Mouse (Mus musculus) urinary bladder, postnatal 25 days (tissue): Measurements from ENCODE around the gene Cntn2.
A peak's percentile ranks its signal among the peaks of the same experiment; 100 is the strongest.

ENCODE experiments used
- DNase-seq: peaks from one replicate; pipeline ENCODE4 v3.0.0; 2022; ENCODE audit warnings: low spot score

Cntn2 gene

GRCm38 (mm10) chr1:132542762-132543306 lies at the start of gene Cntn2:
Cntn2 (minus strand) TSS chr1:132543256.
- no peak for DNase-seq

- no peak for DNase-seq
Measured at GRCm38 (mm10) chr1:132592145-132592544, 49.1 kb upstream of the Cntn2 start.

GRCm38 (mm10) chr1:132591399-132591930 lies 48.4 kb upstream of the Cntn2 start:
- no peak for DNase-seq

GRCm38 (mm10) chr1:132586679-132587201 lies 43.7 kb upstream of the Cntn2 start:
- peak; percentile 7 for DNase-seq

- DNase-seq, result no peak
Measured at GRCm38 (mm10) chr1:132585376-132585775, 42.3 kb upstream of the Cntn2 start.

- no peak for DNase-seq
Measured at GRCm38 (mm10) chr1:132582998-132583604, 40.0 kb upstream of the Cntn2 start.

GRCm38 (mm10) chr1:132581845-132582839 lies 39.1 kb upstream of the Cntn2 start:
- no peak for DNase-seq

- no peak for DNase-seq
Measured at GRCm38 (mm10) chr1:132580063-132580462, 37.0 kb upstream of the Cntn2 start.

GRCm38 (mm10) chr1:132576845-132577244 lies 33.8 kb upstream of the Cntn2 start:
- DNase-seq, result no peak

GRCm38 (mm10) chr1:132572851-132573250 lies 29.8 kb upstream of the Cntn2 start:
- DNase-seq, result no peak

- DNase-seq, result no peak
Measured at GRCm38 (mm10) chr1:132571613-132572012, 28.6 kb upstream of the Cntn2 start.

- no peak for DNase-seq
Measured at GRCm38 (mm10) chr1:132570906-132571305, 27.9 kb upstream of the Cntn2 start.

- no peak for DNase-seq
Measured at GRCm38 (mm10) chr1:132570068-132570780, 27.2 kb upstream of the Cntn2 start.

- no peak for DNase-seq
Measured at GRCm38 (mm10) chr1:132569516-132569915, 26.5 kb upstream of the Cntn2 start.

GRCm38 (mm10) chr1:132567336-132568125 lies 24.5 kb upstream of the Cntn2 start:
- DNase-seq, result no peak

- DNase-seq, result no peak
Measured at GRCm38 (mm10) chr1:132565766-132566165, 22.7 kb upstream of the Cntn2 start.

- DNase-seq, result no peak
Measured at GRCm38 (mm10) chr1:132564946-132565345, 21.9 kb upstream of the Cntn2 start.

- DNase-seq, result no peak
Measured at GRCm38 (mm10) chr1:132562337-132562795, 19.3 kb upstream of the Cntn2 start.

GRCm38 (mm10) chr1:132560907-132561700 lies 18.0 kb upstream of the Cntn2 start:
- DNase-seq, result no peak

GRCm38 (mm10) chr1:132559045-132559444 lies 16.0 kb upstream of the Cntn2 start:
- no peak for DNase-seq
